Mouse (Mus musculus): ENCODE results near the gene Med11. TPM values are rescaled to one million over a fixed set of nuclear protein-coding genes. Genes with fewer than 3 reads are reported as not detected.

The Med11 gene
- polyA plus RNA-seq, 1 experiment: 29.6 TPM

- Histone ChIP-seq H3K4me2 (ENCODE audit: low read depth) (peak within 1 kb of the TSS; percentile 9), H3ac (ENCODE audit: control insufficient read depth, insufficient read length) (no peak within 1 kb of the TSS), H3K36me3 (ENCODE audit: control insufficient read depth, insufficient read depth) (no peaks in the 10 kb centered on the region), H3K79me2 (ENCODE audit: control insufficient read depth, insufficient read depth) (no peaks in the 10 kb centered on the region), H3K4me3 (no peak within 1 kb of the TSS), H3K27me3 (ENCODE audit: control insufficient read depth, insufficient read depth, insufficient read length) (peaks cover 4% of the 10 kb centered on the region)
- TF ChIP-seq TCF3 (IDR thresholded peaks at IDR 0.05; ENCODE audit: insufficient read length, low read depth) (no peak), MYOG (IDR thresholded peaks at IDR 0.05; ENCODE audit: control insufficient read depth in 1 of 3, insufficient read depth in 1 of 3, insufficient read length in 2 of 3, low read depth in 2 of 3) (no peak), CEBPB (IDR thresholded peaks at IDR 0.05; ENCODE audit: insufficient read depth, poor library complexity, severe bottlenecking) (no peak), REST (IDR thresholded peaks at IDR 0.05; ENCODE audit: insufficient read depth, insufficient read length) (no peak), MYOD1 (IDR thresholded peaks at IDR 0.05; ENCODE audit: control insufficient read depth in 1 of 3, insufficient read length in 2 of 3, low read depth in 2 of 3) (no peak), POLR2A (IDR thresholded peaks at IDR 0.05; ENCODE audit: insufficient read length, low read depth) (no peak), USF1 (IDR thresholded peaks at IDR 0.05; ENCODE audit: low read depth) (no peak), TCF12 (IDR thresholded peaks at IDR 0.05; ENCODE audit: insufficient read depth, poor library complexity, severe bottlenecking) (no peak), E2F4 (IDR thresholded peaks at IDR 0.05; ENCODE audit: insufficient read depth) (no peak), MAX (IDR thresholded peaks at IDR 0.05; ENCODE audit: low read depth) (no peak), SRF (IDR thresholded peaks at IDR 0.05; ENCODE audit: control insufficient read depth, insufficient read length, low read depth) (no peak), POLR2AphosphoS2 (IDR thresholded peaks at IDR 0.05; ENCODE audit: insufficient read length, low read depth) (no peak)
Measured at GRCm38 (mm10) chr11:70459601-70460101, 7.9 kb downstream of the Med11 start, which contains the start of gene Cxcl16. Gene Cxcl16 (minus strand): TSS chr11:70459984.

GRCm38 (mm10) chr11:70463970-70464369 is 12.3 kb downstream of the Med11 start:
- Histone ChIP-seq H3K4me3 (no peak overlapping the region), H3K79me2 (ENCODE audit: control insufficient read depth, insufficient read depth) (no peaks in the 10 kb centered on the region), H3K27me3 (ENCODE audit: control insufficient read depth, insufficient read depth, insufficient read length) (peaks cover 4% of the 10 kb centered on the region), H3ac (ENCODE audit: control insufficient read depth, insufficient read length) (no peak overlapping the region), H3K36me3 (ENCODE audit: control insufficient read depth, insufficient read depth) (no peaks in the 10 kb centered on the region), H3K4me2 (ENCODE audit: low read depth) (no peak overlapping the region)
- TF ChIP-seq E2F4 (IDR thresholded peaks at IDR 0.05; ENCODE audit: insufficient read depth) (no peak), TCF3 (IDR thresholded peaks at IDR 0.05; ENCODE audit: insufficient read length, low read depth) (no peak), MAX (IDR thresholded peaks at IDR 0.05; ENCODE audit: low read depth) (no peak), POLR2AphosphoS2 (IDR thresholded peaks at IDR 0.05; ENCODE audit: insufficient read length, low read depth) (no peak), MYOD1 (IDR thresholded peaks at IDR 0.05; ENCODE audit: control insufficient read depth in 1 of 3, insufficient read length in 2 of 3, low read depth in 2 of 3) (no peak), CEBPB (IDR thresholded peaks at IDR 0.05; ENCODE audit: insufficient read depth, poor library complexity, severe bottlenecking) (no peak), SRF (IDR thresholded peaks at IDR 0.05; ENCODE audit: control insufficient read depth, insufficient read length, low read depth) (no peak), USF1 (IDR thresholded peaks at IDR 0.05; ENCODE audit: low read depth) (no peak), TCF12 (IDR thresholded peaks at IDR 0.05; ENCODE audit: insufficient read depth, poor library complexity, severe bottlenecking) (no peak), POLR2A (IDR thresholded peaks at IDR 0.05; ENCODE audit: insufficient read length, low read depth) (no peak), MYOG (IDR thresholded peaks at IDR 0.05; ENCODE audit: control insufficient read depth in 1 of 3, insufficient read depth in 1 of 3, insufficient read length in 2 of 3, low read depth in 2 of 3) (no peak), REST (IDR thresholded peaks at IDR 0.05; ENCODE audit: insufficient read depth, insufficient read length) (no peak)

DNA sequence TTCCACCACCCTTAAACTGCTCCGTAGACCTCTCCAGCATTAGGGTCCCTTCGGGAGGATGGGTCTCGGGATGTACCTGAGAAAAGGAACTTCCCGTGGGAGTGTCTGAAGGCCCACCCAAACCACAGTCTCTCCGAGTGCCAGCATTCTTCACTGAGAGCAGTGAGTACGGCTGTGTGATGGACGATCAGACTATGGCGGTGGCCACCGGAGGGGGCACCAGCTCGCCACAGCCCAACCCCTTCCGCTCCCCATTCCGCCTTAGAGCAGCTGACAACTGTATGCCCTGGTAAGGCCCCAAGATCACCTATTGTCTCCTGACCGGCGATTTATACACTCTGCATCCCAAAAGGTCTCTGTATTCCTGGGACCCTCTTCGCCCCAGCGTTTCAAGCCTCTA is 13.5 kb downstream of the Med11 start:
- Histone ChIP-seq H3K4me2 (ENCODE audit: low read depth) (no peak overlapping the region), H3K4me3 (no peak overlapping the region), H3K27me3 (ENCODE audit: control insufficient read depth, insufficient read depth, insufficient read length) (peaks cover 4% of the 10 kb centered on the region), H3K79me2 (ENCODE audit: control insufficient read depth, insufficient read depth) (no peaks in the 10 kb centered on the region), H3K36me3 (ENCODE audit: control insufficient read depth, insufficient read depth) (no peaks in the 10 kb centered on the region), H3ac (ENCODE audit: control insufficient read depth, insufficient read length) (no peak overlapping the region)
- TF ChIP-seq TCF3 (IDR thresholded peaks at IDR 0.05; ENCODE audit: insufficient read length, low read depth) (no peak), MYOD1 (IDR thresholded peaks at IDR 0.05; ENCODE audit: control insufficient read depth in 1 of 3, insufficient read length in 2 of 3, low read depth in 2 of 3) (no peak), POLR2A (IDR thresholded peaks at IDR 0.05; ENCODE audit: insufficient read length, low read depth) (no peak)

- Histone ChIP-seq H3K4me3 (no peak overlapping the region), H3K79me2 (ENCODE audit: control insufficient read depth, insufficient read depth) (no peaks in the 10 kb centered on the region), H3K27me3 (ENCODE audit: control insufficient read depth, insufficient read depth, insufficient read length) (peaks cover 4% of the 10 kb centered on the region)
Measured at GRCm38 (mm10) chr11:70465824-70466223, 14.1 kb downstream of the Med11 start.

More at GRCm38 (mm10) chr11:70465824-70466223, 14.1 kb downstream of the Med11 start:
- Histone ChIP-seq H3K4me2 (ENCODE audit: low read depth) (no peak overlapping the region), H3ac (ENCODE audit: control insufficient read depth, insufficient read length) (no peak overlapping the region), H3K36me3 (ENCODE audit: control insufficient read depth, insufficient read depth) (no peaks in the 10 kb centered on the region)
- TF ChIP-seq MYOG (IDR thresholded peaks at IDR 0.05; ENCODE audit: control insufficient read depth in 1 of 3, insufficient read depth in 1 of 3, insufficient read length in 2 of 3, low read depth in 2 of 3) (no peak), CEBPB (IDR thresholded peaks at IDR 0.05; ENCODE audit: insufficient read depth, poor library complexity, severe bottlenecking) (no peak), POLR2A (IDR thresholded peaks at IDR 0.05; ENCODE audit: insufficient read length, low read depth) (no peak), MAX (IDR thresholded peaks at IDR 0.05; ENCODE audit: low read depth) (no peak), POLR2AphosphoS2 (IDR thresholded peaks at IDR 0.05; ENCODE audit: insufficient read length, low read depth) (no peak), REST (IDR thresholded peaks at IDR 0.05; ENCODE audit: insufficient read depth, insufficient read length) (no peak), TCF12 (IDR thresholded peaks at IDR 0.05; ENCODE audit: insufficient read depth, poor library complexity, severe bottlenecking) (no peak), SRF (IDR thresholded peaks at IDR 0.05; ENCODE audit: control insufficient read depth, insufficient read length, low read depth) (no peak), MYOD1 (IDR thresholded peaks at IDR 0.05; ENCODE audit: control insufficient read depth in 1 of 3, insufficient read length in 2 of 3, low read depth in 2 of 3) (no peak), USF1 (IDR thresholded peaks at IDR 0.05; ENCODE audit: low read depth) (no peak), TCF3 (IDR thresholded peaks at IDR 0.05; ENCODE audit: insufficient read length, low read depth) (no peak), E2F4 (IDR thresholded peaks at IDR 0.05; ENCODE audit: insufficient read depth) (no peak)
